Mouse (Mus musculus): ENCODE measurements around the gene Stum.

- no peak for TF ChIP-seq GATA1 (IDR thresholded peaks at IDR 0.05; ENCODE audit: borderline replicate concordance, low read length)
- no peak for TF ChIP-seq FLI1 (IDR thresholded peaks at IDR 0.05; ENCODE audit: low read length)
Observed at GRCm38 (mm10) chr1:180385308-180385707, 98.0 kb downstream of the Stum start.
